Mouse (Mus musculus) heart, embryonic 15.5 days (tissue): ENCODE results near the gene Zfp738. TPM values are rescaled to one million over a fixed set of nuclear protein-coding genes. Genes with fewer than 3 reads are reported as not detected.

Experiments
- ATAC-seq: fragments of 200-750 bp; cut with Nextera tagmentation; replicated peaks from 2 replicates; pipeline ENCODE4 v1.8.0; 2017; ENCODE audit warnings: low read depth, moderate TSS enrichment; ENCODE audit not compliant: insufficient number of reproducible peaks, insufficient read depth, low FRiP score
- H3K27ac ChIP-seq: fragments of 300-500 bp; sonication (generic); 2 replicates; pipeline ENCODE4 v1.5.1; 2015; ENCODE audit warnings: mild to moderate bottlenecking, inconsistent platforms
- H3K27me3 ChIP-seq: fragments of 300-500 bp; sonication (generic); 2 replicates; pipeline ENCODE4 v1.6.1; 2015; ENCODE audit warnings: inconsistent platforms
- H3K36me3 ChIP-seq: fragments of 300-500 bp; sonication (generic); 2 replicates; pipeline ENCODE4 v1.6.1; 2015; ENCODE audit warnings: mild to moderate bottlenecking, inconsistent platforms
- H3K4me1 ChIP-seq: fragments of 300-500 bp; sonication (generic); replicated peaks from 2 replicates; pipeline ENCODE4 v1.6.1; 2015; ENCODE audit warnings: inconsistent platforms
- H3K4me2 ChIP-seq: fragments of 300-500 bp; sonication (generic); 2 replicates; pipeline ENCODE4 v1.6.1; 2015; ENCODE audit warnings: inconsistent platforms, mild to moderate bottlenecking, moderate library complexity
- H3K4me3 ChIP-seq: fragments of 300-500 bp; sonication (generic); 2 replicates; pipeline ENCODE4 v1.5.1; 2015; ENCODE audit warnings: mild to moderate bottlenecking, inconsistent platforms
- H3K9ac ChIP-seq: fragments of 300-500 bp; sonication (generic); 2 replicates; pipeline ENCODE4 v1.6.1; 2015; ENCODE audit warnings: mild to moderate bottlenecking, inconsistent platforms
- H3K9me3 ChIP-seq: fragments of 300-500 bp; sonication (generic); replicated peaks from 2 replicates; pipeline ENCODE4 v1.6.1; 2016; ENCODE audit warnings: inconsistent platforms
- WGBS: fragments of 180-500 bp; shearing (Covaris S2); methylation state at CpG from one replicate; pipeline ENCODE4 v1.1.7; 2015; ENCODE audit warnings: mixed read lengths; 5-methylcytosine and 5-hydroxymethylcytosine counted together
- polyA plus RNA-seq: library from polyadenylated mRNA; unstranded; fragments of >200 nt; fragmentation: Nextera tagmentation; extraction: Ambion mirVana; gene quantifications from 2 replicates; pipeline ENCODE4 v1.2.1, GENCODE M21; 2015

The Zfp738 gene
- polyA plus RNA-seq, 1 experiment from 2014 or later, result 6.4 TPM

- under 1% methylated on average over 19 of the region's 19 CpGs for WGBS
- H3K4me1 ChIP-seq, result peaks cover 4% of the 10 kb centered on the region
These were observed 49.4 kb downstream of the Zfp738 start, which contains the start of the genes Gm49345 and Zfp729a for GRCm38 (mm10) chr13:67637294-67638007. Gene Gm49345 (minus strand): TSS chr13:67637769. Gene Zfp729a (minus strand): TSS chr13:67637791.

GRCm38 (mm10) chr13:67610108-67610507 lies 76.8 kb downstream of the Zfp738 start:
- Histone ChIP-seq H3K4me3 (no peak overlapping the region), H3K27me3 (no peaks in the 10 kb centered on the region), H3K9ac (no peak overlapping the region), H3K4me2 (no peak overlapping the region), H3K4me1 (peaks cover 6% of the 10 kb centered on the region), H3K9me3 (no peaks in the 10 kb centered on the region), H3K27ac (no peak overlapping the region), H3K36me3 (no peaks in the 10 kb centered on the region)
- ATAC-seq, result no peak
- WGBS, result 83% methylated on average over 4 of the region's 4 CpGs

More at GRCm38 (mm10) chr13:67637294-67638007, 49.4 kb downstream of the Zfp738 start, which contains the start of the genes Gm49345 and Zfp729a:
- H3K36me3 ChIP-seq, result no peaks in the 10 kb centered on the region
- H3K4me2 ChIP-seq, result peak within 1 kb of the TSS; percentile 69
- no peaks in the 10 kb centered on the region for H3K27me3 ChIP-seq
- H3K9ac ChIP-seq, result peak within 1 kb of the TSS; percentile 83
- H3K27ac ChIP-seq, result peak within 1 kb of the TSS; percentile 75
- peak within 1 kb of the TSS; percentile 97 for H3K4me3 ChIP-seq
- ATAC-seq, result peak; percentile 96
- no peaks in the 10 kb centered on the region for H3K9me3 ChIP-seq

- H3K27me3 ChIP-seq, result no peaks in the 10 kb centered on the region
- no peaks in the 10 kb centered on the region for H3K36me3 ChIP-seq
- 3% methylated on average over 20 of the region's 20 CpGs for WGBS
- H3K9ac ChIP-seq, result peak within 1 kb of the TSS; percentile 80
- H3K4me2 ChIP-seq, result peak within 1 kb of the TSS; percentile 72
- ATAC-seq, result peak; percentile 93
- peak within 1 kb of the TSS; percentile 82 for H3K27ac ChIP-seq
- H3K4me1 ChIP-seq, result peaks cover 6% of the 10 kb centered on the region
- H3K4me3 ChIP-seq, result peak within 1 kb of the TSS; percentile 90
- no peaks in the 10 kb centered on the region for H3K9me3 ChIP-seq
These were observed 77.6 kb downstream of the Zfp738 start, which contains the start of gene Zfp729b for GRCm38 (mm10) chr13:67609066-67609876. Gene Zfp729b (minus strand): TSS chr13:67609707.

Other genes starting within 250 kb of the Zfp738 start
- 5.8 and 5.9 TPM in 2 replicates for gene Zfp874a, start 235.4 kb downstream of the Zfp738 start, polyA plus RNA-seq
- gene Zfp874b, start 202.8 kb downstream of the Zfp738 start, polyA plus RNA-seq, result 1.8 and 3.0 TPM in 2 replicates
- 7.8 and 8.0 TPM in 2 replicates for gene Zfp58, start 186.5 kb downstream of the Zfp738 start, polyA plus RNA-seq
- not detected in 2 replicates for gene Gm26965, start 160.9 kb downstream of the Zfp738 start, polyA plus RNA-seq
- 17.7 and 18.2 TPM in 2 replicates for gene Zfp87, start 160.9 kb downstream of the Zfp738 start, polyA plus RNA-seq
- 5.2 and 6.8 TPM in 2 replicates for gene Zfp748, start 133.2 kb downstream of the Zfp738 start, polyA plus RNA-seq
- 2.1 and 2.6 TPM in 2 replicates for gene Zfp729b, start 77.4 kb downstream of the Zfp738 start, polyA plus RNA-seq
- gene Gm49345, start 49.3 kb downstream of the Zfp738 start, polyA plus RNA-seq, result 0.24 and 0.57 TPM in 2 replicates
- gene Zfp729a, start 49.3 kb downstream of the Zfp738 start, polyA plus RNA-seq, result 1.4 TPM in 2 replicates
- gene Zfp65, start 42.1 kb upstream of the Zfp738 start, polyA plus RNA-seq, result 3.6 and 3.7 TPM in 2 replicates
- 2.8 and 3.0 TPM in 2 replicates for gene Zfp85, start 68.2 kb upstream of the Zfp738 start, polyA plus RNA-seq
- 1.2 and 1.3 TPM in 2 replicates for gene Zfp493, start 92.6 kb upstream of the Zfp738 start, polyA plus RNA-seq
- gene Zfp273, start 126.7 kb upstream of the Zfp738 start, polyA plus RNA-seq, result 4.9 and 5.3 TPM in 2 replicates
- gene Gm10037, start 144.0 kb upstream of the Zfp738 start, polyA plus RNA-seq, result 1.0 and 2.4 TPM in 2 replicates
- gene BC048507, start 176.3 kb upstream of the Zfp738 start, polyA plus RNA-seq, result not detected in 2 replicates